Mouse (Mus musculus) retina, adult 2 months (tissue): ENCODE data around the gene Olfr19.
"Not testable (repeated sequence)": the region's sequence is repeated elsewhere in the genome, so short reads cannot be mapped to it uniquely, and the experiment has no call there.

Experiments used
- DNase-seq: peaks from one replicate; pipeline ENCODE4 v3.0.0-alpha.2; 2012; ENCODE audit warnings: low read depth, low spot score

Gene Olfr19

DNA sequence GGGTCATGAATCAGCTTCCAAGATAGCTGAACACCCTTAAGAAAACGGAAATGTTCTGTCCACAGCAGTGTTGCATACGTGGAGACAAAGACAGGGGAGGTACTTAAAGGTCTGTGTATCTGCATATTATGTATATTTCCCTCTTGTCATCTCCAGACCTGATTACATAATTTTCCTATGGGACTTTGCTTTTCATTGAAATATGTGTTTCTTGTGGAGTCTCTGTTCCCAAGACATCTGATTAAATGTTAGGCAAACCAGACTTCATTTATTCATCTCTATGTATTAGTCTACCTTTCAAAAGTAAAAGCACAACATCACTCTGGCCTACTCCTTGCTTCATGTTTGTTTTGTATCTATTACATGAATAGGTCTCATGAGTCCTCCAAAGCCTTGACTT is at the start of gene Olfr19:
TSS of gene Olfr19 (minus strand) at position 101 of the 400 bp plus-strand sequence.
- DNase-seq = no peak

GRCm38 (mm10) chr16:16684975-16685374 is 8.8 kb upstream of the Olfr19 start:
- DNase-seq = no peak

DNA sequence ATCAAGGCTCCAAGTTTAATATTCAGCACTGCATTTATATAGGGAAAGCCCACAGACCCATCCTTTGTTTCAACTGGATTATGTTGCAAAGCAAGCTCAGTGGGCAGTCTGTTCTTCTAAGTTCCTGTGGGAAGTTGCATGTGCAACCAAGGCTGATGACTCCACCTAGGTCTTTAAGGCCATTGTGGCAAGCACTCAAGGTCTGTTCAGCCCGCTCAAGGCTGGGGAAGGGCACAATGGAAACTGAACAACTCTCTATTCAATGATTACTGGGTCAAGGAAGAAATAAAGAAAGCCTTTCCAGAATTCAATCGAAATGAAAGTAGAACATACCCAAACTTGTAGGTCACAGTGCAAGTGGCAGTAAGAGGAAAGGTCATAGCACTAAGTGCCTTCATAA is 7.8 kb upstream of the Olfr19 start:
- DNase-seq = no peak

GRCm38 (mm10) chr16:16664994-16665393 is 11.2 kb downstream of the Olfr19 start:
- no peak for DNase-seq

DNA sequence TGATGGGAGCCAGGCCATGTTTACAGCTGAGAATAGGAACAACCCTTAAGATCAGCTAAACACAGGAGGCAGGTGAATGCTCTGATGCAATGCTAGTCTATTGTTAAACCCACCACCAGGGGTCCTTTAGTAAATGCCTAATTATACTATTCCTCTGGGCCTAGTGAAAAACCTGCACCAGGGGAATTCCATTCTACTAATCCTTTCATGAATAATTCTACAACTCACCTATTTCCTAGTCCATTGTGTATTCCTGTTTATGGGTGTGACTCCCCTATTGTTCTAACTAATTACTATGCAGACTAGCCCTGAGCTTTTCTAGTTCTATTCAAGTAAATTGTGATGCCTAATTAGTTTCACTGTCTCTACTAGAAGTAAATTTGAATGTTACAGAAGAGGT is 11.7 kb downstream of the Olfr19 start:
- not testable (repeated sequence) for DNase-seq

DNA sequence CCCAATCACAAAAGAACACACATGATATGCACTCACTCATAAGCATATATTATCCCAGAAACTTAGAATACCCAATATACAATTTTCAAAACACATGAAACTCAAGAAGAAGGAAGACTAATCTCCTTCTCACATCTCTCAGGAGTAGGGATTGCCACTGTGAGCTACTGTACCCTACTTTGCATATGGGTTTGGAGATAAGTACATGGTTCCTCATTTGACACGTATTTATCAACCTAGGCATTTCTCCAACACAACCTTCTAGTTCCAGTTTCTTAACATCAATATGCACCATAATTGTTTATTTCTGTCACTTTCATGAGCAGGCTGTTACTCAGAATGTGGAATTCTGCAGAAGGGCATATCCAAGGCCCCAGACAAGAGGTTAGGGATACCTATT is 31.1 kb downstream of the Olfr19 start:
- no peak for DNase-seq

DNA sequence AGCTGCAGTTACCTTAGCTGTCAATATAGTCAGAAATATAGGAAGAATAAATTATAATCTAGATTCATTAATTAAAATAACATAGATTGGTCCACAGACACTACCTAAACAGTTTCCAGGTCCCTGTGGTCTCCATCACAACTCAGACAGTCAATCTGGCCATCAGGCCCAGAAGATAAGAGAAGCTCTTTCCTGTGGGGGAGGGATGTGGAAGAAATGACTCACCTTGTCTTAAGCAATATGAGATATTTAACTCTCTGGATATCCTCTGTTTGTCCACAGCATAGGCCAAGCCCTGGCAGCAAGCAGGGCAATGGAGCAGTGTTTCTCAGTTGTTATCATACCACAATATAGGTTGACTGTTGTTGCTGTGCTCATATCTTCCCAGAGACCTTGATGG is 42.5 kb downstream of the Olfr19 start:
- no peak for DNase-seq
